Mouse (Mus musculus) hindbrain, embryonic 11.5 days (tissue): Measurements from ENCODE around the gene Agxt2. TPM values are rescaled to one million over a fixed set of nuclear protein-coding genes. Genes with fewer than 3 reads are reported as not detected.
A peak's percentile ranks its signal among the peaks of the same experiment; 100 is the strongest.

Experiments
- ATAC-seq: fragments of 200-750 bp; cut with Nextera tagmentation; 2 replicates; pipeline ENCODE4 v1.8.0; 2017; ENCODE audit warnings: mild to moderate bottlenecking, moderate TSS enrichment, moderate library complexity; ENCODE audit not compliant: low FRiP score
- DNase-seq: peaks from one replicate; pipeline ENCODE4 v3.0.0-alpha.2; 2015; ENCODE audit warnings: low spot score
- H3K27ac ChIP-seq: fragments of 300-500 bp; sonication (generic); 2 replicates; pipeline ENCODE4 v1.5.1; 2014; ENCODE audit warnings: mild to moderate bottlenecking, low read depth, low read length
- H3K27me3 ChIP-seq: fragments of 300-500 bp; sonication (generic); 2 replicates; pipeline ENCODE4 v1.6.1; 2014; ENCODE audit warnings: mild to moderate bottlenecking, low read length, moderate library complexity, mixed read lengths; ENCODE audit not compliant: control insufficient read depth, insufficient read depth
- H3K36me3 ChIP-seq: fragments of 300-500 bp; sonication (generic); 2 replicates; pipeline ENCODE4 v1.6.1; 2014; ENCODE audit warnings: mild to moderate bottlenecking, low read length, moderate library complexity, mixed read lengths; ENCODE audit not compliant: control insufficient read depth, insufficient read depth
- H3K4me1 ChIP-seq: fragments of 300-500 bp; sonication (generic); replicated peaks from 2 replicates; pipeline ENCODE4 v1.6.1; 2014; ENCODE audit warnings: low read length, mixed read lengths; ENCODE audit not compliant: control insufficient read depth, insufficient read depth
- H3K4me2 ChIP-seq: fragments of 300-500 bp; sonication (generic); replicated peaks from 2 replicates; pipeline ENCODE4 v1.6.1; 2014; ENCODE audit warnings: mild to moderate bottlenecking, low read depth, low read length
- H3K4me3 ChIP-seq: fragments of 300-500 bp; sonication (generic); 2 replicates; pipeline ENCODE4 v1.5.1; 2014; ENCODE audit warnings: low read depth, low read length
- H3K9ac ChIP-seq: fragments of 300-500 bp; sonication (generic); 2 replicates; pipeline ENCODE4 v1.6.1; 2014; ENCODE audit warnings: low read depth, low read length
- H3K9me3 ChIP-seq: fragments of 300-500 bp; sonication (generic); 2 replicates; pipeline ENCODE4 v1.6.1; 2016; ENCODE audit warnings: low read length; ENCODE audit not compliant: control insufficient read depth
- WGBS: fragments of 180-500 bp; shearing (Covaris S2); extraction: QIAGEN DNeasy Blood & Tissue Kit; methylation state at CpG from one replicate; pipeline ENCODE4 v1.1.7; 2014; 5-methylcytosine and 5-hydroxymethylcytosine counted together
- polyA plus RNA-seq: library from polyadenylated mRNA; unstranded; fragments of >200 nt; fragmentation: Nextera tagmentation; extraction: Ambion mirVana; gene quantifications from 2 replicates; pipeline ENCODE4 v1.2.1, GENCODE M21; 2014

Gene Agxt2
- polyA plus RNA-seq, 1 experiment from 2014 or later, result not detected

GRCm38 (mm10) chr15:10413656-10414055 lies 55.3 kb downstream of the Agxt2 start:
- H3K4me1 ChIP-seq, result no peaks in the 10 kb centered on the region
- H3K27me3 ChIP-seq, result no peaks in the 10 kb centered on the region
- no peak overlapping the region for H3K4me2 ChIP-seq
- ATAC-seq (no peak), DNase-seq (no peak)
- H3K4me3 ChIP-seq, result no peak overlapping the region
- no peak overlapping the region for H3K27ac ChIP-seq
- no peaks in the 10 kb centered on the region for H3K9me3 ChIP-seq
- no peak overlapping the region for H3K9ac ChIP-seq
- 87% methylated on average over 6 of the region's 6 CpGs for WGBS
- H3K36me3 ChIP-seq, result no peaks in the 10 kb centered on the region

DNA sequence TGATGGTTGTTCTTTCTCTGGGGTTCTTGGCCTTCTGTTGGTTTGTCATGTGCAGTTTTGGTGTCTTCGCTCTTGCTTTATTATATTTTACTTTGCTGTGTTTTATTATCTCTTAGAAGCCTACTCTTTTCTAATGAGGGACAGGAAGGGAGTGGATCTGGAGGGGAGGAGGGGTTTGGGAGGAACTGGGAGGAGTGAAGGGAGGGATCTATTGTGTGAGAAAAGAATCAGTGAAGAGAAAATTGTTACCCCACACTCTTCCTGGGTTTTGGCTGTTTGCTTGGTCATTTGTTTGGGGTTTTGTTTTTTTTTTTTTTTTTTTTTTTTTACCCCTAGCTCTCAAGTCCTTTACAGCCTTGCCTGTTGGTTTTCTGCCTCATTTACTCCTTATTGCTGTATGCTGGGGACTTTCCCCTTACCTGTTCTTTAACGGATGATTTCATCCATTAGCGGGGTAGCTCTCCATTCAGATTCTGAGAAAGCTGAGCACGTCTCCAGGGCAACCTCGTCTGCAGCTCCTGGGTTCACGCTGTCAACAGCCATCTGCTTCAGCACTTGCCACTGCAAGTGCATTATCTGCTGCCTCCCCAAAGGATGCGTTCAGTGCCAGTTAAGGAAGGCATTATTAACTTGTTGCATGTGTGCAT lies 62.9 kb downstream of the Agxt2 start:
- no peaks in the 10 kb centered on the region for H3K4me1 ChIP-seq
- no peak overlapping the region for H3K9ac ChIP-seq
- no peak overlapping the region for H3K27ac ChIP-seq
- DNase-seq (peak; percentile 46), ATAC-seq (peak; percentile 85)
- no peaks in the 10 kb centered on the region for H3K27me3 ChIP-seq
- no peak overlapping the region for H3K4me3 ChIP-seq
- H3K9me3 ChIP-seq, result no peaks in the 10 kb centered on the region
- no peak overlapping the region for H3K4me2 ChIP-seq
- 20% methylated on average over 7 of the region's 7 CpGs for WGBS
- no peaks in the 10 kb centered on the region for H3K36me3 ChIP-seq

DNA sequence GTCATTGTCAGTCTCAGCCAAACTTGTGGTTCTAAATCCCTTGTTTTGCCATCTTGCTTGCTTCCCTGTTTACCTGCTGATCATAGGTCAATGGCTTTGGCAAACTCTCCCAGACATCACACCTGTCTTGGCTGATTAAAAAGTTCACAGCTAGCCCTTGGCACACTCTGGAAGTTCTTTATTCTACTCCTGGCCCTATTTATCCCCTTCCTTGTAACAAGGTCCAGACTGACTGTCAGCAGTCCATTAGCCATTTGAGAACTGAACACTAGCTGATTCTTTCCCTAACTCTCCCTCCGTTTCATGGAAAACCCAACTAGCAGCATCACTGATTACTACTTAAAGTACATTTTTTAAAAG lies 63.4 kb downstream of the Agxt2 start:
- no peak overlapping the region for H3K9ac ChIP-seq
- H3K9me3 ChIP-seq, result no peaks in the 10 kb centered on the region
- WGBS, result 38% methylated on average over 1 of the region's 1 CpGs
- ATAC-seq (peak; percentile 6; the same call in 1 of the 2 replicates), DNase-seq (no peak)
- H3K27me3 ChIP-seq, result no peaks in the 10 kb centered on the region
- no peak overlapping the region for H3K4me2 ChIP-seq
- H3K27ac ChIP-seq, result no peak overlapping the region
- H3K36me3 ChIP-seq, result no peaks in the 10 kb centered on the region
- H3K4me1 ChIP-seq, result no peaks in the 10 kb centered on the region
- H3K4me3 ChIP-seq, result no peak overlapping the region

GRCm38 (mm10) chr15:10426124-10426523 lies 67.8 kb downstream of the Agxt2 start:
- H3K4me3 ChIP-seq, result no peak overlapping the region
- H3K9me3 ChIP-seq, result no peaks in the 10 kb centered on the region
- H3K27ac ChIP-seq, result no peak overlapping the region
- no peak overlapping the region for H3K9ac ChIP-seq
- DNase-seq (no peak), ATAC-seq (no peak)
- no peaks in the 10 kb centered on the region for H3K27me3 ChIP-seq
- no peaks in the 10 kb centered on the region for H3K36me3 ChIP-seq
- H3K4me1 ChIP-seq, result no peaks in the 10 kb centered on the region
- no peak overlapping the region for H3K4me2 ChIP-seq
- WGBS, result 96% methylated on average over 6 of the region's 6 CpGs

DNA sequence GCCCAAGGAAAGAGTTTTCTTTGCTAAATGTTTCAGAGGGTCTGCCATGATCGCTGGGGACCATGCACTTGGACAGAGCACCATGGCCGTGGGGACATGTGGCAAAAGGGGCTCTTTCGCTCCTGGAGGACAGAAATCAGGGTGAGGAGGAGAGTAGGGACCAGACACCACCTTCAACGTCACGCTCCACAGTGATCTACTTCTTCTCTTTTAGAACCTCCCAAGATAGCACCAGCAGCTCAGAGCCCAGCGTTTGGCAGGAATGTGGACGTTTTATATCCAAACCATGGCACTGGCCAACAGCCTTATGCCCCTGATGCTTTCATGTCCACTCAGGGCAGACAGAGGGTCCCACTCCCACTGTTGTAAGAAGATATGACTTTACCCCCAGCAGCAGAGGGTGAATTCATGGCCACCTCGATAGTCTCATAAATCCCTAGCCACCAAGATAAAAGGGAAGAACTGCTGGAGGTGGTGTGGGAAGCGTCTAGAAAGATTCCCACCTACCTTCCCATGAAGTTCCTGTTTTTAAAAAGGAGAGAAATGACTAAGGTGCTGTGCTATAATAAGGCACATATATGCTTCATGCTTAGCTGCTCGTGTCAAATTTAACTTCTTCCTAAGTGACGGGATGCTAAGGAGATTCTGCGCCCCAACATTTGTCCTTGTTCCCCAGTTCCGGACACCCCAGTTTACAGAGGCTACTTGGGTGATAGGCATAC lies 68.4 kb downstream of the Agxt2 start:
- no peak overlapping the region for H3K9ac ChIP-seq
- no peaks in the 10 kb centered on the region for H3K4me1 ChIP-seq
- no peaks in the 10 kb centered on the region for H3K9me3 ChIP-seq
- H3K4me2 ChIP-seq, result no peak overlapping the region
- no peak overlapping the region for H3K4me3 ChIP-seq
- ATAC-seq, result no peak
- H3K27me3 ChIP-seq, result no peaks in the 10 kb centered on the region
- no peaks in the 10 kb centered on the region for H3K36me3 ChIP-seq
- no peak overlapping the region for H3K27ac ChIP-seq
- no peak for DNase-seq
- 94% methylated on average over 13 of the region's 13 CpGs for WGBS

DNA sequence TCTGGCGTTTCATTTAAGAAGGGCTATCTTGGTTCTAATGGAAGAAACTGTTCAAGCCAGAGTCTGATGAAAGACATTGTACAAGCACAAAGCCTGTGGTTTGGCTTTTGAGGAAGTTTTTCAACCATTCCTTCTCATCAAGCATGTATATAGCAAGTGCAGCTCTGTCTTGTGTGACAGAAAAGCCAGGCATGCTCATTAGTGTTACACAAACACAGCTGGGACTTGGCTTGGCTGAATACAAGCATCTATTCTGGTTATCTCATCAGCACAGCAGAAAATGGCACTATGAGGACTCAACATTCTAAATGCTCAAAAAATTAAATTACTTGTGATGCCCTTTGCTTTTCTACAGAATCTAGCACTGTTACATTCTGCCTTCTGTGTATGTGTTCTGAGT lies 78.6 kb downstream of the Agxt2 start:
- ATAC-seq (no peak), DNase-seq (no peak)
- no peak overlapping the region for H3K4me2 ChIP-seq
- H3K27me3 ChIP-seq, result no peaks in the 10 kb centered on the region
- H3K4me1 ChIP-seq, result no peaks in the 10 kb centered on the region
- no peak overlapping the region for H3K9ac ChIP-seq
- H3K36me3 ChIP-seq, result no peaks in the 10 kb centered on the region
- no peaks in the 10 kb centered on the region for H3K9me3 ChIP-seq
- no peak overlapping the region for H3K27ac ChIP-seq
- no peak overlapping the region for H3K4me3 ChIP-seq
- WGBS, result 83% methylated on average over 1 of the region's 1 CpGs

DNA sequence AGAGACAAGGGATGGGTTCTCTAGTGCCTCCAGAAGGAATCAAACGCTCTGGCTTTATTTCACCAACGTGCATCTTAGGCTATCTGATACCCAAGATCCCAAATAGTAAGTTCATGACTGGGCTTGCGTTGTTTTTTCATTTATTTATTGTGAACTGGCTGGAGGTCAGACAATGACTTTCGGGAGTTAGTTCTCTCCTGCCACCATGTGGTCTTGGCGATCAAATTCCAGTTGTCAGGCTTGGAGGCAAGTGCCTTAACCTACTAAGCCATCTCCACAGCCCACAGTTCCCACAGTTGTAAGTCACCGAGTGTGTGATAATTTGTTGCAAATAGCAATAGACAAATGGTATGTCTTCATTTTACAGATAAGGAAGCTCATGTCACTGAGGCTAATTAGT lies 81.6 kb downstream of the Agxt2 start:
- WGBS, result 80% methylated on average over 6 of the region's 6 CpGs
- H3K9me3 ChIP-seq, result no peaks in the 10 kb centered on the region
- no peak for DNase-seq
- no peaks in the 10 kb centered on the region for H3K36me3 ChIP-seq
- no peak for ATAC-seq
- no peak overlapping the region for H3K4me2 ChIP-seq
- no peaks in the 10 kb centered on the region for H3K4me1 ChIP-seq
- no peak overlapping the region for H3K9ac ChIP-seq
- no peaks in the 10 kb centered on the region for H3K27me3 ChIP-seq
- H3K27ac ChIP-seq, result no peak overlapping the region
- H3K4me3 ChIP-seq, result no peak overlapping the region

DNA sequence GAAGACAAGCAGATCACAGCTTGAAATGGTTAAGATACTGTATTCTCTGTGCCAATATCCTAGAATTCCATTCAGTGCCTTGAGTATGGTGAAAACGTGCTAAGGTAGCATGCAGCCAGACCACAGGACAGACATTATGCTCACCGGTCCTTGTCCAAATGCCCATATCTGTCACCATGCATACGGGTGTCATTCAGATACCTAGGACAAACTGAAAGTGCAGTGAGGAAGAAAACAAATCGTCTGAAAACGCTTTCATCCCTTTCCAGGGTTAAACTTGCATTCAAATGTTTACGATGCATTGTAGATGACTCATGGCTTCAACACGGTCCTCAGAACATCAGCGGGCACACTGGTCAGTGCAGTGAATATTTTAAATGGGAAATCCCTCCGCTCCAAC lies 83.2 kb downstream of the Agxt2 start:
- no peaks in the 10 kb centered on the region for H3K9me3 ChIP-seq
- no peak overlapping the region for H3K4me2 ChIP-seq
- ATAC-seq (no peak), DNase-seq (no peak)
- H3K4me1 ChIP-seq, result no peaks in the 10 kb centered on the region
- 90% methylated on average over 9 of the region's 9 CpGs for WGBS
- H3K36me3 ChIP-seq, result no peaks in the 10 kb centered on the region
- H3K4me3 ChIP-seq, result no peak overlapping the region
- no peak overlapping the region for H3K9ac ChIP-seq
- no peak overlapping the region for H3K27ac ChIP-seq
- H3K27me3 ChIP-seq, result no peaks in the 10 kb centered on the region

DNA sequence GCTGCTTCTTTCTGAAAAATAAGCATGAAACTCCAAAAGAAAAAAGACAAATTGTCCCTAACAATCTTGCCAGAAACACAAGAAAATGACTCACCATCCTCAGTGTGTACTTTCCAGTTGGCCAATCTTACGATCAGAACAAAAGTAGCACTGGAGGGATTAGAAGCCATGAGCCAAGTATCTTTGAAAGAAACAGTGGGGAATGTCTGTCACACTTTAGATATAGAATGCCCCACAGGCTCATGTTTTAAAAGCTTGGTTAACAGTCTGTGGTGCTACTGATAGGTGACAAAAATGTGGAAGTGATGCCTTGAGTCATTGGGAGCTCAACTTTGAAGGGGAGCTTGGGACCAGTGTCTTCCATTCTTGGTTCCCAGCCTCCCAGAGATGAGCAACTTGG lies 83.9 kb downstream of the Agxt2 start:
- no peaks in the 10 kb centered on the region for H3K27me3 ChIP-seq
- no peak for ATAC-seq
- no peak overlapping the region for H3K4me2 ChIP-seq
- H3K9me3 ChIP-seq, result no peaks in the 10 kb centered on the region
- H3K36me3 ChIP-seq, result no peaks in the 10 kb centered on the region
- no peak overlapping the region for H3K9ac ChIP-seq
- H3K4me1 ChIP-seq, result no peaks in the 10 kb centered on the region
- 92% methylated on average over 1 of the region's 1 CpGs for WGBS
- no peak overlapping the region for H3K4me3 ChIP-seq
- DNase-seq, result no peak
- H3K27ac ChIP-seq, result no peak overlapping the region
